In the genomic region with DNA sequence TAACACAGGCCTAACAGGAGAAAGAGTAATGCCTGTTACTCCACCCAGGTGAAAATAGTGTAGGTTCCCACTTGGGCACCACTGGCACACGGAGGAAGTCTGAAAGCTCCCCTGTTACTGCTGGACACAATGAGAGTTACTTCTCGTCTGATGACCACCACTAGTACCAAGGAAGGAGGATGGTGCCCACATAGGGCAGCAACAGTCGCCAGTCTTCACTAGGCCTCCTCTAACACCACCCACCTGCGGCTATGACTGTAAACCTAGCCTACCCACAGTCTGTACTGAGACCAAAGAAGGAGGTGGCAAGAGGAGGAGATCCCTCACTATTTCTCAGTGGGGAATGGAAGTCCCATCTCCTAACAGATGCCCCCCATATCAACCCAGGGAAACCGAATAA, we compare ENCODE assay signal across 28 mouse cellular contexts.
"Had no signal": no experiment of that assay in that cellular context is flagged by ENCODE, and none has a peak within 500 bp of the region (broad histone marks: within the 10 kb centered on the region; RNA-seq: fewer than 3 reads in every experiment).

No protein-coding gene starts in this region.

- H3K36me3 ChIP-seq: limb, embryonic 10.5 days; limb, embryonic 12.5 days; limb, embryonic 13.5 days; limb, embryonic 15.5 days; liver, embryonic 12.5 days; liver, embryonic 13.5 days; liver, embryonic 15.5 days; lung, embryonic 15.5 days; midbrain, embryonic 10.5 days; midbrain, embryonic 12.5 days; midbrain, embryonic 13.5 days; midbrain, embryonic 15.5 days; neural tube, embryonic 12.5 days had no signal

- H3K27me3 ChIP-seq: limb, embryonic 15.5 days; liver, embryonic 12.5 days; liver, embryonic 13.5 days; liver, embryonic 15.5 days; lung, embryonic 15.5 days; midbrain, embryonic 12.5 days; midbrain, embryonic 13.5 days; midbrain, embryonic 15.5 days; neural tube, embryonic 12.5 days had no signal

- H3K9me3 ChIP-seq: limb, embryonic 10.5 days; limb, embryonic 12.5 days; limb, embryonic 13.5 days; limb, embryonic 15.5 days; liver, embryonic 12.5 days; liver, embryonic 13.5 days; liver, embryonic 15.5 days; lung, embryonic 15.5 days; midbrain, embryonic 10.5 days; midbrain, embryonic 12.5 days; midbrain, embryonic 13.5 days; midbrain, embryonic 15.5 days; neural tube, embryonic 12.5 days had no signal

- H3K4me3 ChIP-seq: limb, embryonic 10.5 days; limb, embryonic 12.5 days; limb, embryonic 13.5 days; limb, embryonic 15.5 days; liver, embryonic 12.5 days; liver, embryonic 13.5 days; liver, embryonic 15.5 days; lung, embryonic 15.5 days; megakaryocyte, embryonic 14.5 days; midbrain, embryonic 10.5 days; midbrain, embryonic 12.5 days; midbrain, embryonic 13.5 days; midbrain, embryonic 15.5 days; myocyte; neural tube, embryonic 12.5 days had no signal

- H3K27ac ChIP-seq: limb, embryonic 10.5 days; limb, embryonic 12.5 days; limb, embryonic 13.5 days; limb, embryonic 15.5 days; liver, embryonic 12.5 days; liver, embryonic 13.5 days; liver, embryonic 14.5 days; liver, embryonic 15.5 days; lung, embryonic 15.5 days; macrophage; midbrain, embryonic 10.5 days; midbrain, embryonic 12.5 days; midbrain, embryonic 13.5 days; midbrain, embryonic 15.5 days; neural tube, embryonic 12.5 days had no signal

- DNase-seq: left cerebral cortex, postnatal 4 days; liver; liver, embryonic 13.5 days; liver, postnatal 0 days; lung, adult 18-20 months; lung, adult 2 months; lung, embryonic 14.5 days; lung, postnatal 10 days; lung, postnatal 14 days; lung, postnatal 36 days; lung, postnatal 4 days; midbrain, embryonic 14.5 days had no signal

- H3K4me1 ChIP-seq: limb, embryonic 10.5 days; limb, embryonic 12.5 days; limb, embryonic 13.5 days; limb, embryonic 15.5 days; liver, embryonic 12.5 days; liver, embryonic 13.5 days; liver, embryonic 15.5 days; midbrain, embryonic 10.5 days; midbrain, embryonic 12.5 days; midbrain, embryonic 13.5 days; midbrain, embryonic 15.5 days; neural tube, embryonic 12.5 days had no signal
